ENCODE assay signal across 8 mouse cellular contexts in genomic region chr1:36368112-36368968, GRCm38 (mm10). TPM values are rescaled to one million over a fixed set of nuclear protein-coding genes. Genes with fewer than 3 reads are reported as not detected.
DNase-seq lines count a peak whose midpoint lies in the region; ATAC-seq and TF ChIP-seq lines count a peak whose summit lies in the region.

No protein-coding gene starts in this region.

- ATAC-seq in neural tube, embryonic 11.5 days (ENCODE audit: insufficient read depth, low FRiP score, low TSS enrichment) = peak; percentile 85
- peak; percentile 83 for ATAC-seq in forebrain, embryonic 14.5 days
- peak; percentile 82 for ATAC-seq in hindbrain, embryonic 12.5 days (ENCODE audit: low FRiP score)
- peak; percentile 48 for ATAC-seq in megakaryocyte-erythroid progenitor cell, adult 5-6 weeks (replicated peaks; ENCODE audit: low FRiP score, low TSS enrichment, poor library complexity, severe bottlenecking)
- ATAC-seq in stomach, postnatal 0 days (ENCODE audit: low FRiP score, low TSS enrichment) = peak; percentile 88

- TF ChIP-seq POLR2A in bone marrow, adult 2 months (IDR thresholded peaks at IDR 0.05; ENCODE audit: borderline replicate concordance, control insufficient read depth, low read depth, low read length) = no peak

- peak overlapping the region; percentile 92 for H3K4me3 ChIP-seq in neural tube, embryonic 11.5 days (ENCODE audit: low read depth, low read length)
- peak overlapping the region; percentile 71 for H3K4me3 ChIP-seq in bone marrow, adult 2 months (replicated peaks; ENCODE audit: control insufficient read depth, low read depth, low read length)
- H3K4me3 ChIP-seq in forebrain, embryonic 14.5 days (ENCODE audit: low read depth, low read length) = peak overlapping the region; percentile 90
- peak overlapping the region; percentile 83 for H3K4me3 ChIP-seq in hindbrain, embryonic 12.5 days
- peak overlapping the region; percentile 90 for H3K4me3 ChIP-seq in stomach, postnatal 0 days (ENCODE audit: low read depth, low read length)

- intact Hi-C loops in left cerebral cortex, postnatal 4 days (cut with DNase I) = loop anchor here (10.0 kb wide), 2 partner anchors 76 to 116 kb away; partner anchors contain the start of gene Lman2l

- no peak for TF ChIP-seq EP300 in stomach, postnatal 0 days (optimal IDR thresholded peaks at IDR 0.05)

- DNase-seq in neural tube, embryonic 11.5 days (ENCODE audit: low spot score) = no peak
- DNase-seq in neural tube, embryonic 10.5 days (ENCODE audit: extremely low spot score, low spot score) = no peak
- DNase-seq in forebrain, embryonic 14.5 days (ENCODE audit: low spot score) = peak; percentile 37
- peak; percentile 43 for DNase-seq in left cerebral cortex, postnatal 4 days
- peak; percentile 42 for DNase-seq in stomach, postnatal 0 days (ENCODE audit: low spot score)

- H3K4me2 ChIP-seq in neural tube, embryonic 11.5 days (ENCODE audit: low read depth) = peak overlapping the region; percentile 72
- H3K4me2 ChIP-seq in forebrain, embryonic 14.5 days (ENCODE audit: low read length) = peak overlapping the region; percentile 80
- peak overlapping the region; percentile 69 for H3K4me2 ChIP-seq in hindbrain, embryonic 12.5 days (replicated peaks)
- H3K4me2 ChIP-seq in stomach, postnatal 0 days (replicated peaks; ENCODE audit: low read depth) = peak overlapping the region; percentile 77

- H3K27me3 ChIP-seq in neural tube, embryonic 11.5 days (ENCODE audit: control insufficient read depth, insufficient read depth, low read length) = no peaks in the 10 kb centered on the region
- H3K27me3 ChIP-seq in forebrain, embryonic 14.5 days (replicated peaks; ENCODE audit: control insufficient read depth, insufficient read depth, low read length) = no peaks in the 10 kb centered on the region
- H3K27me3 ChIP-seq in hindbrain, embryonic 12.5 days = no peaks in the 10 kb centered on the region
- no peaks in the 10 kb centered on the region for H3K27me3 ChIP-seq in stomach, postnatal 0 days (ENCODE audit: control insufficient read depth, insufficient read depth, low read length)

- WGBS in neural tube, embryonic 11.5 days = 9% methylated on average over 39 of the region's 55 CpGs
- whole genome bisulfite sequencing in bone marrow, adult 2 months = 3% methylated on average over 53 of the region's 55 CpGs
- 6% methylated on average over 38 of the region's 55 CpGs for WGBS in forebrain, embryonic 14.5 days
- 6% methylated on average over 54 of the region's 55 CpGs for WGBS in hindbrain, embryonic 12.5 days
- WGBS in stomach, postnatal 0 days = 5% methylated on average over 42 of the region's 55 CpGs

- H3K9ac ChIP-seq in neural tube, embryonic 11.5 days (ENCODE audit: low read length) = peak overlapping the region; percentile 93
- H3K9ac ChIP-seq in forebrain, embryonic 14.5 days (ENCODE audit: low read length) = peak overlapping the region; percentile 94
- peak overlapping the region; percentile 95 for H3K9ac ChIP-seq in hindbrain, embryonic 12.5 days
- H3K9ac ChIP-seq in stomach, postnatal 0 days (ENCODE audit: low read length) = peak overlapping the region; percentile 94

- TF ChIP-seq CTCF in bone marrow, adult 2 months (IDR thresholded peaks at IDR 0.05; ENCODE audit: control insufficient read depth, insufficient read depth, low read length) = no peak
- no peak for TF ChIP-seq CTCF in stomach, postnatal 0 days (IDR thresholded peaks at IDR 0.05; ENCODE audit: low read depth)

- H3K27ac ChIP-seq in neural tube, embryonic 11.5 days (ENCODE audit: low read depth, low read length) = 0 out of 2 replicates have a peak overlapping the region, but pooled peaks have one; percentile 37
- peak overlapping the region; percentile 73 for H3K27ac ChIP-seq in bone marrow, adult 2 months (ENCODE audit: control insufficient read depth, insufficient read depth, low read depth, low read length, poor library complexity)
- H3K27ac ChIP-seq in forebrain, embryonic 14.5 days (ENCODE audit: low read depth, low read length) = peak overlapping the region; percentile 33; the same call in 1 of the 2 replicates
- H3K27ac ChIP-seq in hindbrain, embryonic 12.5 days = peak overlapping the region; percentile 64
- H3K27ac ChIP-seq in stomach, postnatal 0 days (replicated peaks) = peak overlapping the region; percentile 91

- H3K9me3 ChIP-seq in neural tube, embryonic 11.5 days (ENCODE audit: control insufficient read depth, low read length) = no peaks in the 10 kb centered on the region
- no peaks in the 10 kb centered on the region for H3K9me3 ChIP-seq in forebrain, embryonic 14.5 days (replicated peaks; ENCODE audit: control insufficient read depth, low read length)
- no peaks in the 10 kb centered on the region for H3K9me3 ChIP-seq in hindbrain, embryonic 12.5 days (replicated peaks)
- H3K9me3 ChIP-seq in stomach, postnatal 0 days (ENCODE audit: control insufficient read depth, low read length) = no peaks in the 10 kb centered on the region

- H3K4me1 ChIP-seq in neural tube, embryonic 11.5 days (ENCODE audit: control insufficient read depth, insufficient read depth, low read length) = no peaks in the 10 kb centered on the region; the same call in 1 of the 2 replicates
- peaks cover 2% of the 10 kb centered on the region; the same call in 1 of the 2 replicates for H3K4me1 ChIP-seq in bone marrow, adult 2 months (ENCODE audit: control insufficient read depth, insufficient read depth, low read length)
- peaks cover 11% of the 10 kb centered on the region for H3K4me1 ChIP-seq in forebrain, embryonic 14.5 days (ENCODE audit: control insufficient read depth, insufficient read depth, low read length)
- H3K4me1 ChIP-seq in hindbrain, embryonic 12.5 days = peaks cover 10% of the 10 kb centered on the region
- peaks cover 2% of the 10 kb centered on the region; the same call in 1 of the 2 replicates for H3K4me1 ChIP-seq in stomach, postnatal 0 days (replicated peaks; ENCODE audit: control insufficient read depth, insufficient read depth)

- peaks cover 4% of the 10 kb centered on the region; the same call in 1 of the 2 replicates for H3K36me3 ChIP-seq in neural tube, embryonic 11.5 days (ENCODE audit: control insufficient read depth, insufficient read depth, low read length)
- peaks cover 27% of the 10 kb centered on the region for H3K36me3 ChIP-seq in forebrain, embryonic 14.5 days (ENCODE audit: control insufficient read depth, insufficient read depth, low read length)
- H3K36me3 ChIP-seq in hindbrain, embryonic 12.5 days = peaks cover 20% of the 10 kb centered on the region
- no peaks in the 10 kb centered on the region for H3K36me3 ChIP-seq in stomach, postnatal 0 days (ENCODE audit: control insufficient read depth, insufficient read depth, low read length)

RNA-seq across cellular contexts. Expression of gene Kansl3, which starts 0.6 kb away (rescaled TPM):
- polyA plus RNA-seq in neural tube, embryonic 11.5 days (2014; fragmentation: Nextera tagmentation; extraction: Ambion mirVana) = 35.6 and 38.1 TPM in 2 replicates
- 12.2 and 27.8 TPM in 2 replicates for polyA plus RNA-seq in bone marrow, adult 2 months (2011; ENCODE audit: insufficient read depth, insufficient read length, low replicate concordance, missing spikeins)
- polyA plus RNA-seq in forebrain, embryonic 14.5 days (2014; fragmentation: Nextera tagmentation; extraction: Ambion mirVana) = 18.3 and 26.7 TPM in 2 replicates
- polyA plus RNA-seq in hindbrain, embryonic 12.5 days (2016; fragmentation: Nextera tagmentation; extraction: Ambion mirVana) = 44.5 and 45.4 TPM in 2 replicates
- 10 to 100 TPM; 61.4 to 67.1 TPM for total RNA-seq in left cerebral cortex, postnatal 4 days (2021)
- 42.5 and 46.3 TPM in 2 replicates for total RNA-seq in megakaryocyte-erythroid progenitor cell, adult 5-6 weeks (2014; fragmentation: Nextera tagmentation)
- total RNA-seq in megakaryocyte-erythroid progenitor cell, adult 5-6 weeks (2017) = 24.6 and 50.0 TPM in 2 replicates
- polyA plus RNA-seq in stomach, postnatal 0 days (2015; fragmentation: Nextera tagmentation; extraction: Ambion mirVana) = 16.2 and 18.0 TPM in 2 replicates

RNA-seq across cellular contexts. Expression of gene Fer1l5, which starts 3.8 kb away (rescaled TPM):
- polyA plus RNA-seq in neural tube, embryonic 11.5 days (2014; fragmentation: Nextera tagmentation; extraction: Ambion mirVana) = 1.4 and 1.5 TPM in 2 replicates
- polyA plus RNA-seq in bone marrow, adult 2 months (2011; ENCODE audit: insufficient read depth, insufficient read length, low replicate concordance, missing spikeins) = not detected in 2 replicates
- polyA plus RNA-seq in forebrain, embryonic 14.5 days (2014; fragmentation: Nextera tagmentation; extraction: Ambion mirVana) = 0.98 and 1.0 TPM in 2 replicates
- polyA plus RNA-seq in hindbrain, embryonic 12.5 days (2016; fragmentation: Nextera tagmentation; extraction: Ambion mirVana) = 2.3 and 2.6 TPM in 2 replicates
- total RNA-seq in left cerebral cortex, postnatal 4 days (2021) = under 1 TPM in 1 of 2 experiments, not detected in 1; 0.08 TPM
- not detected in 2 replicates for total RNA-seq in megakaryocyte-erythroid progenitor cell, adult 5-6 weeks (2014; fragmentation: Nextera tagmentation)
- not detected in 2 replicates for total RNA-seq in megakaryocyte-erythroid progenitor cell, adult 5-6 weeks (2017)
- 0.13 and 0.21 TPM in 2 replicates for polyA plus RNA-seq in stomach, postnatal 0 days (2015; fragmentation: Nextera tagmentation; extraction: Ambion mirVana)

Comparison
In these comparisons a context has a peak if more than half of its experiments do, and no peak if none do; other contexts are left out.
1. DNase-seq: peak in forebrain, embryonic 14.5 days (single experiment), left cerebral cortex, postnatal 4 days (single experiment) and stomach, postnatal 0 days (single experiment); none in neural tube, embryonic 11.5 days (single experiment) and neural tube, embryonic 10.5 days (single experiment).
2. H3K27ac ChIP-seq: peak in every context shown above with its lines; median percentile 91 in stomach, postnatal 0 days; 73 in bone marrow, adult 2 months; 64 in hindbrain, embryonic 12.5 days; 37 in neural tube, embryonic 11.5 days; 33 in forebrain, embryonic 14.5 days.
3. Peak in every context shown above with its lines, with median percentiles within 50 percentile points of each other: ATAC-seq, H3K4me2 ChIP-seq, H3K4me3 ChIP-seq and H3K9ac ChIP-seq.